Mouse (Mus musculus) mammary gland, adult 2 months (tissue): ENCODE results near the gene Zfp273. TPM values are rescaled to one million over a fixed set of nuclear protein-coding genes. Genes with fewer than 3 reads are reported as not detected.

Experiments
- polyA plus RNA-seq: library from polyadenylated mRNA; depleted of rRNA; stranded (reverse); fragments of >200 nt; gene quantifications from 2 replicates; pipeline ENCODE4 v1.2.3, GENCODE M21; 2012; ENCODE audit warnings: low replicate concordance; rRNA removed

The Zfp273 gene
- 0.29 and 0.85 TPM in 2 replicates for polyA plus RNA-seq

GRCm38 (mm10) chr13:67813710-67814660 lies at the start of gene Zfp273:
Gene Zfp273, plus strand, starts transcription at chr13:67813740.

GRCm38 (mm10) chr13:67779265-67780221 lies 34.0 kb upstream of the Zfp273 start, which contains the start of gene Zfp493:
Gene Zfp493, plus strand, starts transcription at chr13:67779693.

GRCm38 (mm10) chr13:67830911-67831336 lies 17.4 kb downstream of the Zfp273 start, which contains the start of gene Gm10037:
Gene Gm10037, plus strand, starts transcription at chr13:67831106.

GRCm38 (mm10) chr13:67863026-67863425 lies 49.5 kb downstream of the Zfp273 start, which contains the start of gene BC048507:
Gene BC048507, plus strand, starts transcription at chr13:67863326.

Other genes starting within 250 kb of the Zfp273 start
- gene Zfp729b, start 204.0 kb upstream of the Zfp273 start, polyA plus RNA-seq: 0.22 and 0.85 TPM in 2 replicates
- 0.17 TPM in 1 of 2 replicates, not detected in the other for gene Gm49345, start 176.0 kb upstream of the Zfp273 start, polyA plus RNA-seq
- 0.39 and 1.6 TPM in 2 replicates for gene Zfp729a, start 175.9 kb upstream of the Zfp273 start, polyA plus RNA-seq
- 3.0 and 7.4 TPM in 2 replicates for gene Zfp738, start 126.7 kb upstream of the Zfp273 start, polyA plus RNA-seq
- 0.47 and 1.3 TPM in 2 replicates for gene Zfp65, start 84.6 kb upstream of the Zfp273 start, polyA plus RNA-seq
- 0.23 and 1.5 TPM in 2 replicates for gene Zfp85, start 58.5 kb upstream of the Zfp273 start, polyA plus RNA-seq
- gene Zfp493, start 34.0 kb upstream of the Zfp273 start, polyA plus RNA-seq: 0.82 and 1.5 TPM in 2 replicates
- 0.75 TPM in 1 of 2 replicates, not detected in the other for gene Gm10037, start 17.4 kb downstream of the Zfp273 start, polyA plus RNA-seq
- not detected in 2 replicates for gene BC048507, start 49.6 kb downstream of the Zfp273 start, polyA plus RNA-seq